Mouse (Mus musculus) liver, postnatal 0 days (tissue): ENCODE measurements around the gene Fam57b.

ENCODE experiments used
- CTCF ChIP-seq: sonication (generic); IDR thresholded peaks from 2 replicates; pipeline ENCODE4 v1.5.1; 2016; ENCODE audit warnings: antibody characterized with exemption, low read depth
- EP300 ChIP-seq: IDR thresholded peaks from 2 replicates; pipeline ENCODE4 v1.6.1; 2016; ENCODE audit warnings: antibody characterized with exemption, low read depth, mild to moderate bottlenecking

GRCm38 (mm10) chr7:126791851-126792720 is 5.4 kb upstream of the Fam57b start, which contains the start of gene Ppp4c:
- 0 out of 2 replicates have a peak, but pooled peaks have one; percentile 1 for TF ChIP-seq CTCF
- TF ChIP-seq EP300: no peak; the same call in 1 of the 2 replicates
